Mouse (Mus musculus) heart, embryonic 13.5 days (tissue): ENCODE data around the gene Nosip. TPM values are rescaled to one million over a fixed set of nuclear protein-coding genes. Genes with fewer than 3 reads are reported as not detected.

ENCODE experiments used
- ATAC-seq: fragments of 200-750 bp; cut with Nextera tagmentation; 2 replicates; pipeline ENCODE4 v1.8.0; 2017; ENCODE audit warnings: moderate TSS enrichment; ENCODE audit not compliant: insufficient number of reproducible peaks, low FRiP score, low TSS enrichment; ENCODE audit errors: extremely low read depth
- H3K27ac ChIP-seq: fragments of 300-500 bp; sonication (generic); replicated peaks from 2 replicates; pipeline ENCODE4 v1.5.1; 2015; ENCODE audit warnings: moderate library complexity, mild to moderate bottlenecking, inconsistent platforms
- H3K27me3 ChIP-seq: fragments of 300-500 bp; sonication (generic); replicated peaks from 2 replicates; pipeline ENCODE4 v1.6.1; 2015; ENCODE audit warnings: mild to moderate bottlenecking, inconsistent platforms
- H3K36me3 ChIP-seq: fragments of 300-500 bp; sonication (generic); 2 replicates; pipeline ENCODE4 v1.6.1; 2015; ENCODE audit warnings: mild to moderate bottlenecking, inconsistent platforms
- H3K4me1 ChIP-seq: fragments of 300-500 bp; sonication (generic); 2 replicates; pipeline ENCODE4 v1.6.1; 2015; ENCODE audit warnings: inconsistent platforms
- H3K4me2 ChIP-seq: fragments of 300-500 bp; sonication (generic); 2 replicates; pipeline ENCODE4 v1.6.1; 2015; ENCODE audit warnings: inconsistent platforms, mild to moderate bottlenecking, moderate library complexity
- H3K4me3 ChIP-seq: fragments of 300-500 bp; sonication (generic); 2 replicates; pipeline ENCODE4 v1.5.1; 2015; ENCODE audit warnings: moderate library complexity, mild to moderate bottlenecking, inconsistent platforms
- H3K9ac ChIP-seq: fragments of 300-500 bp; sonication (generic); 2 replicates; pipeline ENCODE4 v1.6.1; 2015; ENCODE audit warnings: inconsistent platforms, mild to moderate bottlenecking, moderate library complexity
- H3K9me3 ChIP-seq: fragments of 300-500 bp; sonication (generic); 2 replicates; pipeline ENCODE4 v1.6.1; 2016; ENCODE audit warnings: inconsistent platforms
- WGBS: fragments of 180-500 bp; shearing (Covaris S2); methylation state at CpG from one replicate; pipeline ENCODE4 v1.1.7; 2015; ENCODE audit warnings: mixed read lengths; 5-methylcytosine and 5-hydroxymethylcytosine counted together
- polyA plus RNA-seq: library from polyadenylated mRNA; unstranded; fragments of >200 nt; fragmentation: Nextera tagmentation; extraction: Ambion mirVana; gene quantifications from 2 replicates; pipeline ENCODE4 v1.2.1, GENCODE M21; 2015

Nosip gene
- polyA plus RNA-seq, 1 experiment from 2014 or later: 46.6 TPM

- Histone ChIP-seq H3K27ac (no peak overlapping the region), H3K27me3 (no peaks in the 10 kb centered on the region), H3K9ac (no peak overlapping the region), H3K36me3 (peaks cover 5% of the 10 kb centered on the region; the same call in 1 of the 2 replicates), H3K9me3 (no peaks in the 10 kb centered on the region; the same call in 1 of the 2 replicates), H3K4me1 (peaks cover 17% of the 10 kb centered on the region), H3K4me2 (no peak overlapping the region), H3K4me3 (no peak overlapping the region)
- no peak for ATAC-seq
- WGBS: 75% methylated on average over 4 of the region's 4 CpGs
Observed at GRCm38 (mm10) chr7:45067190-45067999, 5.2 kb downstream of the Nosip start.

DNA sequence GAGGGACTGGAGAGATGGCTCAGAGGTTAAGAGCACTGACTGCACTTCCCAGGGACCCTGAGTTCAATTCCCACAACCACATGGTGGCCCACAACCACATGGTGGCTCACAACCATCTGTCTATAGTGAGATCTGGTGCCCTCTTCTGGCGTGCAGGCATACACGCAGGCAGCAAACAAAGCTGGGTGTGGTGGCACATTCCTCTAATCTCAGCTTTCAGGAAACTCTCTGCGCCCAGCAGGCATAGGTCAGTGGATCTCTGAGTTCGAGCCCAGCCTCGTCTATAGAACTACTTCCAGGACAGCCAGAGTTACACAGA, 5.7 kb downstream of the Nosip start:
- Histone ChIP-seq H3K4me3 (no peak overlapping the region), H3K27me3 (no peaks in the 10 kb centered on the region), H3K4me1 (peaks cover 17% of the 10 kb centered on the region), H3K9me3 (no peaks in the 10 kb centered on the region; the same call in 1 of the 2 replicates), H3K27ac (no peak overlapping the region), H3K36me3 (peaks cover 5% of the 10 kb centered on the region; the same call in 1 of the 2 replicates), H3K4me2 (no peak overlapping the region), H3K9ac (no peak overlapping the region)
- no peak for ATAC-seq
- 30% methylated on average over 5 of the region's 5 CpGs for WGBS

GRCm38 (mm10) chr7:45069671-45070070, 7.4 kb downstream of the Nosip start:
- Histone ChIP-seq H3K9ac (no peak overlapping the region), H3K4me3 (no peak overlapping the region), H3K27me3 (no peaks in the 10 kb centered on the region), H3K27ac (no peak overlapping the region), H3K36me3 (peaks cover 19% of the 10 kb centered on the region; the same call in 1 of the 2 replicates), H3K4me1 (peaks cover 7% of the 10 kb centered on the region), H3K9me3 (no peaks in the 10 kb centered on the region; the same call in 1 of the 2 replicates), H3K4me2 (no peak overlapping the region)
- 74% methylated on average over 2 of the region's 2 CpGs for WGBS
- ATAC-seq: no peak

- ATAC-seq: no peak
- peaks cover 40% of the 10 kb centered on the region for H3K36me3 ChIP-seq
- peaks cover 20% of the 10 kb centered on the region for H3K4me1 ChIP-seq
- H3K9ac ChIP-seq: no peak overlapping the region
- H3K9me3 ChIP-seq: no peaks in the 10 kb centered on the region; the same call in 1 of the 2 replicates
- no peaks in the 10 kb centered on the region for H3K27me3 ChIP-seq
- H3K4me3 ChIP-seq: no peak overlapping the region
- H3K4me2 ChIP-seq: no peak overlapping the region
- no peak overlapping the region for H3K27ac ChIP-seq
- 86% methylated on average over 2 of the region's 2 CpGs for WGBS
Observed at GRCm38 (mm10) chr7:45072230-45072629, 10.0 kb downstream of the Nosip start.

DNA sequence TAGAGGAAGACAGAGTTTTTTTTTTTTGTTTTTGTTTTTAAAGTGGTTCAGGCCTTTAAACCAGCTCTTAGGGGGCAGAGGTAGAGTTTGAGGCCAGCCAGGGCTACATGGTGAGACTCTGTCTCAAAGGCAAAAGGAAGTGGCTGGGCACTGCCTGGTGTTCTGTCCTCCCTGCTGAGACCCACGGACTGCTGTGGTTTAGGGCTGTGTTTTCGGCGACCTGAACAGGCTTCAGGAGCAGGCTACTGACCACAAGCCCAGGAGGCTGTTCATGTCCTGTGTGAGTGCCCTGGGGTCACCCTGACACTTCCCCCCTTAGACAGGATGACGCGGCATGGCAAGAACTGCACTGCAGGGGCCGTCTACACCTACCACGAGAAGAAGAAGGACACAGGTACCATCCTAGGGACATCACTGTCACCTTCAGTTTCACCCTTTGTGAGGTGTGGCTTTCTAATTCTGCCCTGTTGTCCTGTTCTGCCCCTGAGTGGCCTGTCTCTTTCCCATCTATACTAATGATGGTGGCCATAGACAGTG, 11.0 kb downstream of the Nosip start:
- WGBS: 66% methylated on average over 7 of the region's 7 CpGs
- H3K36me3 ChIP-seq: peaks cover 50% of the 10 kb centered on the region
- H3K4me1 ChIP-seq: peaks cover 20% of the 10 kb centered on the region
- no peaks in the 10 kb centered on the region for H3K27me3 ChIP-seq
- H3K27ac ChIP-seq: no peak overlapping the region
- no peak for ATAC-seq
- H3K9me3 ChIP-seq: no peaks in the 10 kb centered on the region; the same call in 1 of the 2 replicates
- no peak overlapping the region for H3K4me2 ChIP-seq
- no peak overlapping the region for H3K4me3 ChIP-seq
- no peak overlapping the region; the same call in 1 of the 2 replicates for H3K9ac ChIP-seq

GRCm38 (mm10) chr7:45073949-45074348, 11.7 kb downstream of the Nosip start:
- Histone ChIP-seq H3K4me1 (peaks cover 20% of the 10 kb centered on the region), H3K27me3 (no peaks in the 10 kb centered on the region), H3K4me3 (no peak overlapping the region), H3K4me2 (no peak overlapping the region), H3K27ac (no peak overlapping the region), H3K9ac (no peak overlapping the region), H3K36me3 (peaks cover 51% of the 10 kb centered on the region), H3K9me3 (no peaks in the 10 kb centered on the region; the same call in 1 of the 2 replicates)
- WGBS: 91% methylated on average over 12 of the region's 12 CpGs
- ATAC-seq: no peak

- 39% methylated on average over 4 of the region's 4 CpGs for WGBS
- H3K4me3 ChIP-seq: no peak overlapping the region
- H3K27me3 ChIP-seq: no peaks in the 10 kb centered on the region
- ATAC-seq: peak; percentile 62
- H3K4me2 ChIP-seq: no peak overlapping the region; the same call in 1 of the 2 replicates
- peak overlapping the region; percentile 85 for H3K27ac ChIP-seq
- H3K36me3 ChIP-seq: peaks cover 51% of the 10 kb centered on the region
- peaks cover 23% of the 10 kb centered on the region for H3K4me1 ChIP-seq
- no peaks in the 10 kb centered on the region; the same call in 1 of the 2 replicates for H3K9me3 ChIP-seq
- peak overlapping the region; percentile 57 for H3K9ac ChIP-seq
Observed at GRCm38 (mm10) chr7:45075405-45075804, 13.2 kb downstream of the Nosip start.

DNA sequence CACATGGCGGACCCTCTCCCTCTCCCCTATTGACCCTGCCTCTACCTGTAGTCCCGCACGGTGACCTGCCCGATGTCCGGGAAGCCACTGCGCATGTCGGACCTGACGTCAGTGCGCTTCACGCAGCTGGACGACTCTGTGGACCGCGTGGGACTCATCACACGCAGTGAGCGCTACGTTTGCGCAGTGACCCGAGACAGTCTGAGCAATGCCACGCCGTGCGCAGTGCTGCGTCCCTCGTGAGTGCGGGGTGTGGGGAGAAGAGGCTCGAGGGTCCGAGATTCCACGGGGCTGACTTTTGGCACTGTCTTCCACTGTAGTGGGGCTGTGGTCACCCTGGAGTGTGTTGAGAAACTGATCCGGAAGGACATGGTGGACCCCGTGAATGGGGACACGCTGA, 14.3 kb downstream of the Nosip start:
- no peaks in the 10 kb centered on the region for H3K27me3 ChIP-seq
- no peaks in the 10 kb centered on the region; the same call in 1 of the 2 replicates for H3K9me3 ChIP-seq
- H3K4me1 ChIP-seq: peaks cover 23% of the 10 kb centered on the region
- H3K4me3 ChIP-seq: no peak overlapping the region
- ATAC-seq: no peak
- no peak overlapping the region for H3K9ac ChIP-seq
- peaks cover 56% of the 10 kb centered on the region for H3K36me3 ChIP-seq
- no peak overlapping the region for H3K27ac ChIP-seq
- WGBS: 88% methylated on average over 30 of the region's 30 CpGs
- H3K4me2 ChIP-seq: no peak overlapping the region

DNA sequence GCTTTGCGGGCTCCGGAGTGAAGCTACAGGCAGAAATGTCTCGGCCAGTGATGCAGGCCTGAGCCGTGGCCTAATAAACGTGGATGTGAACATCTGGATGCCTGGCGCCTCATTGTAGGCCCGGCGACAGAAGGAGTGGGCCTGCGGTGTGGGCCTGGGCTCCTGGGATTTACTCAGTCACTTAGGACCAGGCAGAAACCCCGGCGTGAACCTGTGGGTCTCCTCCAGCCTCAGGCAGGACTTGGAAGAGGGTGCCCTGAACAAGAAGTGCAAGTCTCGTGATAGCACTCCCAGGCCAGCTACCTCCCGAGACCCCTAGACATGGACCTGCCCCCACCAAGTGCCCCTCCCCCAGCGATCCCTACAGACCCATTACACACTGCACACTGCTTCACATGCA, 15.1 kb downstream of the Nosip start:
- H3K4me3 ChIP-seq: no peak overlapping the region
- WGBS: 79% methylated on average over 14 of the region's 14 CpGs
- peaks cover 56% of the 10 kb centered on the region for H3K36me3 ChIP-seq
- H3K4me1 ChIP-seq: peaks cover 23% of the 10 kb centered on the region
- no peak overlapping the region for H3K27ac ChIP-seq
- no peaks in the 10 kb centered on the region for H3K27me3 ChIP-seq
- no peaks in the 10 kb centered on the region for H3K9me3 ChIP-seq
- no peak overlapping the region for H3K4me2 ChIP-seq
- no peak for ATAC-seq
- no peak overlapping the region for H3K9ac ChIP-seq

DNA sequence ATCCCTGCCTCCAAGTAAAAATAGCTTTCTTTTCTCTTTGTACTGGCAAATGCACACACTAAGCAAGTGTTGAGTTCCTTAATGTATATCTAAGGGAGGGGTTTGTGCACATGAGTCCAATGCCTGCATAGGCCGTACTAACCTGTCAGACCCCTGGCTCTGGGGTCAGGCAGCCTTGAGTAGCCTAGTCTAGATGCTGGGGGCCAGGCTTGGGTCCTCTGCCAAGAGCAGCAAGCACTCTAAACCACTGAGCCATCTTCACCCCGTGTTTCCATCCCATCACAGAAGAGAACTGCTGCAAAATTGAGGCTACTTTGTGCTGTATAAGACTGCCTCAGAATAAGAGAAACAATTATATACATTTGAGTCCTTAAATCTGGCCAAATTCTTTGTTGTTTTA, 15.6 kb downstream of the Nosip start:
- peaks cover 60% of the 10 kb centered on the region for H3K36me3 ChIP-seq
- peaks cover 28% of the 10 kb centered on the region for H3K4me1 ChIP-seq
- no peak overlapping the region for H3K4me3 ChIP-seq
- WGBS: 82% methylated on average over 2 of the region's 2 CpGs
- no peaks in the 10 kb centered on the region for H3K27me3 ChIP-seq
- no peaks in the 10 kb centered on the region for H3K9me3 ChIP-seq
- ATAC-seq: no peak
- H3K27ac ChIP-seq: no peak overlapping the region
- no peak overlapping the region for H3K9ac ChIP-seq
- no peak overlapping the region for H3K4me2 ChIP-seq

GRCm38 (mm10) chr7:45078513-45078912, 16.3 kb downstream of the Nosip start:
- ATAC-seq: no peak
- H3K4me1 ChIP-seq: peaks cover 31% of the 10 kb centered on the region
- no peaks in the 10 kb centered on the region for H3K9me3 ChIP-seq
- H3K36me3 ChIP-seq: peaks cover 65% of the 10 kb centered on the region
- no peak overlapping the region for H3K27ac ChIP-seq
- H3K4me3 ChIP-seq: no peak overlapping the region
- H3K9ac ChIP-seq: no peak overlapping the region
- no peak overlapping the region for H3K4me2 ChIP-seq
- H3K27me3 ChIP-seq: no peaks in the 10 kb centered on the region
- WGBS: 24% methylated on average over 9 of the region's 9 CpGs
